Mouse (Mus musculus) kidney, postnatal 0 days (tissue): ENCODE results near the gene Rrp36. TPM values are rescaled to one million over a fixed set of nuclear protein-coding genes. Genes with fewer than 3 reads are reported as not detected.
A peak's percentile ranks its signal among the peaks of the same experiment; 100 is the strongest.

Experiments used
- ATAC-seq: fragments of 200-750 bp; cut with Nextera tagmentation; replicated peaks from 2 replicates; pipeline ENCODE4 v1.8.0; 2017; ENCODE audit warnings: low read depth, moderate number of reproducible peaks, moderate TSS enrichment, moderate library complexity; ENCODE audit not compliant: low FRiP score
- DNase-seq: peaks from one replicate; pipeline ENCODE4 v3.0.0-alpha.2; 2016; ENCODE audit warnings: low spot score
- H3K27ac ChIP-seq: fragments of 300-500 bp; sonication (generic); 2 replicates; pipeline ENCODE4 v1.5.1; 2014; ENCODE audit warnings: mild to moderate bottlenecking
- H3K27me3 ChIP-seq: fragments of 300-500 bp; sonication (generic); 2 replicates; pipeline ENCODE4 v1.6.1; 2014; ENCODE audit warnings: low read length, mixed read lengths; ENCODE audit not compliant: insufficient read depth
- H3K36me3 ChIP-seq: fragments of 300-500 bp; sonication (generic); 2 replicates; pipeline ENCODE4 v1.6.1; 2014; ENCODE audit warnings: low read length, mixed read lengths; ENCODE audit not compliant: insufficient read depth
- H3K4me1 ChIP-seq: fragments of 300-500 bp; sonication (generic); replicated peaks from 2 replicates; pipeline ENCODE4 v1.6.1; 2014; ENCODE audit warnings: antibody characterized with exemption, low read length, mixed read lengths; ENCODE audit not compliant: insufficient read depth
- H3K4me2 ChIP-seq: fragments of 300-500 bp; sonication (generic); 2 replicates; pipeline ENCODE4 v1.6.1; 2014; ENCODE audit warnings: mild to moderate bottlenecking, low read length, moderate library complexity, mixed read lengths
- H3K4me3 ChIP-seq: fragments of 300-500 bp; sonication (generic); replicated peaks from 2 replicates; pipeline ENCODE4 v1.5.1; 2014; ENCODE audit warnings: low read depth, low read length
- H3K9ac ChIP-seq: fragments of 300-500 bp; sonication (generic); 2 replicates; pipeline ENCODE4 v1.6.1; 2014; ENCODE audit warnings: low read depth, low read length
- H3K9me3 ChIP-seq: fragments of 300-500 bp; sonication (generic); replicated peaks from 2 replicates; pipeline ENCODE4 v1.6.1; 2016; ENCODE audit warnings: low read length, inconsistent platforms, mixed read lengths
- CTCF ChIP-seq: IDR thresholded peaks from 2 replicates; pipeline ENCODE4 v1.5.1; 2016; ENCODE audit warnings: antibody characterized with exemption, low read depth, mild to moderate bottlenecking, moderate library complexity
- WGBS: fragments of 180-500 bp; shearing (Covaris S2); extraction: QIAGEN DNeasy Blood & Tissue Kit; methylation state at CpG from one replicate; pipeline ENCODE4 v1.1.7; 2014; 5-methylcytosine and 5-hydroxymethylcytosine counted together
- polyA plus RNA-seq: library from polyadenylated mRNA; unstranded; fragments of >200 nt; fragmentation: Nextera tagmentation; extraction: Ambion mirVana; gene quantifications from 2 replicates; pipeline ENCODE4 v1.2.1, GENCODE M21; 2015

The Rrp36 gene
- polyA plus RNA-seq, 1 experiment from 2014 or later: 44.4 TPM

- H3K36me3 ChIP-seq: peaks cover 43% of the 10 kb centered on the region
Measured at GRCm38 (mm10) chr17:46679843-46680759, 5.9 kb upstream of the Rrp36 start.

DNA sequence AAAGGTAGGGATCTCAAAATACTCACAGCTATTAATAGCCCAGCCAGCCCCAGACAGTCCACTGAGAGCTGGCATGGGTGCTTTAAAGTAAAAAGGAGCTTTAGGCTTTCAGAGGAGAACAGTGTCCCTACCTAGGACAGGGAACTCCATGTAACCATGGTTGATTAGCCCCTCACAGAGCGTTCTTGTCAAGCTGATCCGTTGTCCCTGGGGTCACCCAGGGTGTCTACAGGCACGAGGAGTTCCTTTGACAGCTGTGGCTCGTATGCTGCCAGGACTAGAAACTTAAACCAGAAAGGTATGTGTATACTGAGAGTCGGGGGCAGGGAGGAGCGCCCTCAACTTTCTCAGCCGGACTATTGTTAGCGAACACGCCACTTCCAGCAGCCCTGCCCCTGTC is 4.8 kb upstream of the Rrp36 start:
- Histone ChIP-seq H3K9ac (peak overlapping the region; percentile 66; the same call in 1 of the 2 replicates), H3K9me3 (no peaks in the 10 kb centered on the region), H3K27ac (peak overlapping the region; percentile 47; the same call in 1 of the 2 replicates), H3K36me3 (peaks cover 37% of the 10 kb centered on the region), H3K27me3 (no peaks in the 10 kb centered on the region), H3K4me2 (peak overlapping the region; percentile 73), H3K4me3 (no peak overlapping the region), H3K4me1 (peaks cover 29% of the 10 kb centered on the region; the same call in 1 of the 2 replicates)
- DNase-seq (peak; percentile 23), ATAC-seq (no peak)
- WGBS: 35% methylated on average over 9 of the region's 9 CpGs
- TF ChIP-seq CTCF: no peak

More at GRCm38 (mm10) chr17:46679843-46680759, 5.9 kb upstream of the Rrp36 start:
- DNase-seq (peak; percentile 82), ATAC-seq (peak; percentile 16)
- peak overlapping the region; percentile 78 for H3K27ac ChIP-seq
- H3K4me3 ChIP-seq: peak overlapping the region; percentile 57
- H3K9me3 ChIP-seq: no peaks in the 10 kb centered on the region
- peak; percentile 49; the same call in 1 of the 2 replicates for TF ChIP-seq CTCF
- WGBS: under 1% methylated on average over 34 of the region's 34 CpGs
- peak overlapping the region; percentile 66 for H3K9ac ChIP-seq
- H3K4me1 ChIP-seq: peaks cover 22% of the 10 kb centered on the region; the same call in 1 of the 2 replicates
- H3K4me2 ChIP-seq: peak overlapping the region; percentile 73
- H3K27me3 ChIP-seq: no peaks in the 10 kb centered on the region

- peak within 1 kb of the TSS; percentile 78; the same call in 1 of the 2 replicates for H3K27ac ChIP-seq
Measured at GRCm38 (mm10) chr17:46678416-46678815, 4.3 kb upstream of the Rrp36 start, which contains the start of gene Mea1. TSS of gene Mea1 (plus strand) at chr17:46678793.

GRCm38 (mm10) chr17:46674530-46675283 is 555 bp upstream of the Rrp36 start:
- Histone ChIP-seq H3K4me1 (peaks cover 27% of the 10 kb centered on the region; the same call in 1 of the 2 replicates), H3K4me3 (peak overlapping the region; percentile 81), H3K4me2 (peak overlapping the region; percentile 72), H3K27me3 (no peaks in the 10 kb centered on the region), H3K9ac (peak overlapping the region; percentile 83), H3K27ac (peak overlapping the region; percentile 91), H3K9me3 (no peaks in the 10 kb centered on the region), H3K36me3 (peaks cover 30% of the 10 kb centered on the region)
- ATAC-seq (peak; percentile 18; the same call in 1 of the 2 replicates), DNase-seq (no peak)
- 18% methylated on average over 15 of the region's 15 CpGs for WGBS
- TF ChIP-seq CTCF: no peak

More at GRCm38 (mm10) chr17:46678416-46678815, 4.3 kb upstream of the Rrp36 start, which contains the start of gene Mea1:
- Histone ChIP-seq H3K9ac (peak within 1 kb of the TSS; percentile 66; the same call in 1 of the 2 replicates), H3K27me3 (no peaks in the 10 kb centered on the region), H3K4me3 (peak within 1 kb of the TSS; percentile 57), H3K4me1 (peaks cover 31% of the 10 kb centered on the region; the same call in 1 of the 2 replicates), H3K9me3 (no peaks in the 10 kb centered on the region), H3K36me3 (peaks cover 32% of the 10 kb centered on the region), H3K4me2 (peak within 1 kb of the TSS; percentile 73)
- no peak for TF ChIP-seq CTCF
- DNase-seq: no peak
- no peak for ATAC-seq
- WGBS: 63% methylated on average over 8 of the region's 9 CpGs

- no peak for DNase-seq
- Histone ChIP-seq H3K27ac (no peak overlapping the region), H3K9me3 (no peaks in the 10 kb centered on the region), H3K36me3 (peaks cover 37% of the 10 kb centered on the region), H3K27me3 (no peaks in the 10 kb centered on the region), H3K9ac (no peak overlapping the region), H3K4me1 (peaks cover 11% of the 10 kb centered on the region; the same call in 1 of the 2 replicates), H3K4me3 (no peak overlapping the region), H3K4me2 (no peak overlapping the region)
- no peak for TF ChIP-seq CTCF
- ATAC-seq: no peak
- WGBS: 95% methylated on average over 10 of the region's 10 CpGs
Measured at GRCm38 (mm10) chr17:46669911-46670310, 4.2 kb downstream of the Rrp36 start.

DNA sequence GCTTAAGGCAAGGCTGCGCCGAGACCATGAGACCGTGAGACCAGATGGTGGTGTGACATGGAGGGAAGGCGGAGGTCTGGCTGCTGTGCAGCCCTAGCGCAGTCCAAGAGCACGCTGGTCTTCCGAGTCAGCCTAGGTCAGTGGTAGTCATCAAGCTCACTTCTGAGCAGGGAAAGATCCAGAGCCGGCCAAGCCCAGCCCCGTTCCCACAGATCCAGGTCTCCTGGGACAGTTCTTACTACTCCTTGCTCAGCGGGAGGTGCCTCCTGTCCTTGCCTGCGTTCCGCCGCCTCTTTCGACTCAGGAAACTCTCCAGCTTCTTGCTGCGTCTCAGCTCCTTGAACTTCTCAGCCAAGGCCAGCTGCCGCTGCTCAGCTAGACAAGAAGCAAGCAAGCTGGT is 6.4 kb downstream of the Rrp36 start:
- Histone ChIP-seq H3K4me1 (no peaks in the 10 kb centered on the region), H3K4me3 (no peak overlapping the region), H3K9ac (no peak overlapping the region), H3K9me3 (no peaks in the 10 kb centered on the region), H3K27me3 (no peaks in the 10 kb centered on the region), H3K27ac (no peak overlapping the region), H3K4me2 (no peak overlapping the region), H3K36me3 (peaks cover 58% of the 10 kb centered on the region)
- ATAC-seq (0 out of 2 replicates have a peak, but pooled peaks have one; percentile 37), DNase-seq (no peak)
- WGBS: 83% methylated on average over 16 of the region's 16 CpGs
- no peak for TF ChIP-seq CTCF
